Comparison of ENCODE assay signal across 17 mouse cellular contexts in genomic region chr2:35884296-35884695, GRCm38 (mm10).
DNase-seq lines count a peak whose midpoint lies in the region; TF ChIP-seq lines count a peak whose summit lies in the region.
"Had no signal": no experiment of that assay in that cellular context is flagged by ENCODE, and none has a peak within 500 bp of the region (broad histone marks: within the 10 kb centered on the region; RNA-seq: fewer than 3 reads in every experiment).

No protein-coding gene starts in this region.

- no peak for TF ChIP-seq CTCF in testis, adult 2 months (IDR thresholded peaks at IDR 0.05; ENCODE audit: control insufficient read depth, insufficient read depth, insufficient replicate concordance, low read depth, low read length)
- no peak for TF ChIP-seq CTCF in lung, adult 2 months (IDR thresholded peaks at IDR 0.05; ENCODE audit: insufficient read depth, low read length)

- 11% methylated on average over 7 of the region's 7 CpGs for WGBS in lung, adult 2 months

- H3K4me3 ChIP-seq in testis, adult 2 months (ENCODE audit: control insufficient read depth, low read depth, low read length), result peak overlapping the region; percentile 80
- H3K4me3 ChIP-seq in lung, adult 2 months (replicated peaks; ENCODE audit: extremely low read depth, low read depth, low read length), result no peak overlapping the region
- H3K4me3 ChIP-seq: embryonic facial prominence, embryonic 12.5 days; liver, embryonic 15.5 days; neural tube, embryonic 15.5 days had no signal

- H3K27ac ChIP-seq in testis, adult 2 months (ENCODE audit: control insufficient read depth, insufficient read depth, low read depth, low read length), result no peak overlapping the region
- H3K27ac ChIP-seq: embryonic facial prominence, embryonic 12.5 days; hindbrain, embryonic 14.5 days; liver, embryonic 15.5 days; neural tube, embryonic 15.5 days had no signal

- H3K4me1 ChIP-seq in testis, adult 2 months (ENCODE audit: control insufficient read depth, insufficient read depth, low read length), result peaks cover 6% of the 10 kb centered on the region
- H3K4me1 ChIP-seq in lung, adult 2 months (ENCODE audit: control insufficient read depth, insufficient read depth, low read length), result no peaks in the 10 kb centered on the region
- H3K4me1 ChIP-seq: liver, embryonic 15.5 days had no signal

- H3K36me3 ChIP-seq in testis, adult 2 months (ENCODE audit: control insufficient read depth, insufficient read depth, low read length), result no peaks in the 10 kb centered on the region; the same call in 1 of the 2 replicates
- H3K36me3 ChIP-seq: embryonic facial prominence, embryonic 12.5 days; liver, embryonic 15.5 days; neural tube, embryonic 15.5 days had no signal

- TF ChIP-seq POLR2A in testis, adult 2 months (IDR thresholded peaks at IDR 0.05; ENCODE audit: control insufficient read depth, low read depth, low read length), result no peak
- TF ChIP-seq POLR2A in lung, adult 2 months (IDR thresholded peaks at IDR 0.05; ENCODE audit: borderline replicate concordance, extremely low read depth, low read depth, low read length), result no peak

- peak; percentile 33 for DNase-seq in adrenal gland, adult 2 months
- DNase-seq in adrenal gland, postnatal 4 days (ENCODE audit: low spot score in 2 of 2), result no peak
- no peak for DNase-seq in testis, postnatal 10 days (ENCODE audit: low spot score)
- peak; percentile 17 for DNase-seq in lung, adult 2 months
- DNase-seq in skeletal muscle tissue, adult 2 months (ENCODE audit: low read depth, low spot score), result peak; percentile 24
- no peak for DNase-seq in urinary bladder, adult 2 months (ENCODE audit: low spot score)
- no peak for DNase-seq in yolk sac, embryonic 10.5 days (ENCODE audit: low spot score)
- DNase-seq: cerebellum, postnatal 10 days; layer of hippocampus, postnatal 36 days; right cerebral cortex, adult 18-20 months; spleen, adult 18-20 months; thymus, postnatal 4 days had no signal

- H3K27me3 ChIP-seq in testis, adult 2 months (ENCODE audit: control insufficient read depth, insufficient read depth, low read length), result no peaks in the 10 kb centered on the region
- H3K27me3 ChIP-seq: neural tube, embryonic 15.5 days had no signal

Comparison
In these comparisons a context has a peak if more than half of its experiments do, and no peak if none do; other contexts are left out.
1. DNase-seq: peak in adrenal gland, adult 2 months (single experiment), lung, adult 2 months (single experiment) and skeletal muscle tissue, adult 2 months (single experiment); none in adrenal gland, postnatal 4 days (0 of 2), testis, postnatal 10 days (single experiment), urinary bladder, adult 2 months (single experiment) and yolk sac, embryonic 10.5 days (single experiment).